Mouse (Mus musculus) kidney, embryonic 14.5 days (tissue): ENCODE measurements at regions not wholly inside any gene's neighbourhood (a gene's known extent, or its start where the extent isn't known, plus 50 kb on each side); places are given as distances from the start of the nearest gene placed in this dataset.

Experiments
- ATAC-seq: fragments of 200-750 bp; cut with Nextera tagmentation; 2 replicates; pipeline ENCODE4 v1.8.0; 2017; ENCODE audit warnings: moderate number of reproducible peaks, mild to moderate bottlenecking, moderate TSS enrichment, moderate library complexity; ENCODE audit not compliant: low FRiP score, low TSS enrichment
- H3K27ac ChIP-seq: fragments of 300-500 bp; sonication (generic); 2 replicates; pipeline ENCODE4 v1.5.1; 2014; ENCODE audit warnings: low read depth, mild to moderate bottlenecking, low read length, moderate library complexity, mixed read lengths
- H3K27me3 ChIP-seq: fragments of 300-500 bp; sonication (generic); 2 replicates; pipeline ENCODE4 v1.6.1; 2014; ENCODE audit warnings: mild to moderate bottlenecking, low read length; ENCODE audit not compliant: control insufficient read depth, insufficient read depth
- H3K36me3 ChIP-seq: fragments of 300-500 bp; sonication (generic); 2 replicates; pipeline ENCODE4 v1.6.1; 2014; ENCODE audit warnings: low read length, mixed read lengths; ENCODE audit not compliant: control insufficient read depth, insufficient read depth
- H3K4me1 ChIP-seq: fragments of 300-500 bp; sonication (generic); 2 replicates; pipeline ENCODE4 v1.6.1; 2014; ENCODE audit warnings: low read length, mixed read lengths; ENCODE audit not compliant: control insufficient read depth, insufficient read depth
- H3K4me2 ChIP-seq: fragments of 300-500 bp; sonication (generic); replicated peaks from 2 replicates; pipeline ENCODE4 v1.6.1; 2014; ENCODE audit warnings: low read depth, mild to moderate bottlenecking, low read length
- H3K4me3 ChIP-seq: fragments of 300-500 bp; sonication (generic); 2 replicates; pipeline ENCODE4 v1.5.1; 2014; ENCODE audit warnings: mild to moderate bottlenecking, low read length
- H3K9ac ChIP-seq: fragments of 300-500 bp; sonication (generic); 2 replicates; pipeline ENCODE4 v1.6.1; 2014; ENCODE audit warnings: low read depth, mild to moderate bottlenecking, low read length, moderate library complexity
- H3K9me3 ChIP-seq: fragments of 300-500 bp; sonication (generic); 2 replicates; pipeline ENCODE4 v1.6.1; 2016; ENCODE audit warnings: low read length; ENCODE audit not compliant: control insufficient read depth
- WGBS: fragments of 180-500 bp; shearing (Covaris S2); extraction: QIAGEN DNeasy Blood & Tissue Kit; methylation state at CpG from one replicate; pipeline ENCODE4 v1.1.7; 2014; 5-methylcytosine and 5-hydroxymethylcytosine counted together

DNA sequence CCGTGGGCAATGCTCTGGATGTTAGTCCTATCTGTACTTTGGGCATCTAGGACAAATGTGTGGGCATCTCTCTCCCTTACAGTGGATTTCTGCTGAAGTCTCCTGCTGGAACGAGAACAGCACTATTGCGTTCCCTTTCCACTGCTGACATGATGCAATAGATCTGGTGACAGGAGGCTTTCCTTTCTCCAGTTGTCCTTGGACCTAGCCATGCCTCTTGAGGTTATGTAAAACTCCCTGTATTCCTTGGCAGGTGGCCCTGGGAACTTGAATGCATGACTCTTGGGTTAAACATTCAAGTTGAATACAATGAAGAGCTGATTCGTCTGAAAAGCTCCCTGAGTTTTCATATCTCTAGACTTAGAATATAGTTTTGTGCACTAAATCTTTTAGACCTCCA lies 386.1 kb upstream of the A1bg start:
- WGBS, result 82% methylated on average over 4 of the region's 4 CpGs
- H3K4me1 ChIP-seq, result no peaks in the 10 kb centered on the region
- no peak overlapping the region for H3K4me2 ChIP-seq
- no peak overlapping the region for H3K9ac ChIP-seq
- H3K4me3 ChIP-seq, result no peak overlapping the region
- H3K27me3 ChIP-seq, result no peaks in the 10 kb centered on the region
- no peaks in the 10 kb centered on the region for H3K9me3 ChIP-seq
- no peak for ATAC-seq
- H3K36me3 ChIP-seq, result no peaks in the 10 kb centered on the region
- H3K27ac ChIP-seq, result no peak overlapping the region

- no peaks in the 10 kb centered on the region for H3K27me3 ChIP-seq
- no peaks in the 10 kb centered on the region for H3K36me3 ChIP-seq
- no peak overlapping the region for H3K4me2 ChIP-seq
- no peak overlapping the region for H3K9ac ChIP-seq
- H3K27ac ChIP-seq, result no peak overlapping the region
- no peaks in the 10 kb centered on the region for H3K9me3 ChIP-seq
- H3K4me3 ChIP-seq, result no peak overlapping the region
- no peak for ATAC-seq
- WGBS, result 72% methylated on average over 3 of the region's 3 CpGs
- no peaks in the 10 kb centered on the region for H3K4me1 ChIP-seq
Observed at GRCm38 (mm10) chr15:61304546-61304945, 381.7 kb upstream of the A1bg start.

DNA sequence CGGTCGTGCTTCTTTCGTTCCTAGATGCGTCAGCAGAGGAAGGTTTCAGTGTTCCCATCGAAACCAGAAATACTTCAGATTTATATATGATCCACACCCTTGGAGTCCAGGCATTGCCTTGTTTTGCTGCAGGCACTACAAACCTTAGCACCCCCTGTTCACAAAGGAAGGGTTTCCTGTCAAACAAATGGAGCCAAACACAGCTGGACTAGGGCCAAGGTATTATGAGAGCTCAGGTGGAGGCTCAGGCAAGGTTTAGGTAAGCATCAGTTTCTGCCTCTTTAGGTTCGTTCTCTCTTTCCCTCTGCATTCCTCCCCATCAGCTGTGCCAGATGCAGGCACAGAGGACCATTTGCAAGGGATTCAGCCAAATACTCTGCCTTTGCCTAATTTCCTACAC lies 377.0 kb upstream of the A1bg start:
- Histone ChIP-seq H3K4me1 (no peaks in the 10 kb centered on the region), H3K9me3 (no peaks in the 10 kb centered on the region), H3K9ac (no peak overlapping the region), H3K4me2 (no peak overlapping the region), H3K27me3 (no peaks in the 10 kb centered on the region), H3K27ac (no peak overlapping the region), H3K36me3 (no peaks in the 10 kb centered on the region), H3K4me3 (no peak overlapping the region)
- no peak for ATAC-seq
- 72% methylated on average over 6 of the region's 6 CpGs for WGBS

DNA sequence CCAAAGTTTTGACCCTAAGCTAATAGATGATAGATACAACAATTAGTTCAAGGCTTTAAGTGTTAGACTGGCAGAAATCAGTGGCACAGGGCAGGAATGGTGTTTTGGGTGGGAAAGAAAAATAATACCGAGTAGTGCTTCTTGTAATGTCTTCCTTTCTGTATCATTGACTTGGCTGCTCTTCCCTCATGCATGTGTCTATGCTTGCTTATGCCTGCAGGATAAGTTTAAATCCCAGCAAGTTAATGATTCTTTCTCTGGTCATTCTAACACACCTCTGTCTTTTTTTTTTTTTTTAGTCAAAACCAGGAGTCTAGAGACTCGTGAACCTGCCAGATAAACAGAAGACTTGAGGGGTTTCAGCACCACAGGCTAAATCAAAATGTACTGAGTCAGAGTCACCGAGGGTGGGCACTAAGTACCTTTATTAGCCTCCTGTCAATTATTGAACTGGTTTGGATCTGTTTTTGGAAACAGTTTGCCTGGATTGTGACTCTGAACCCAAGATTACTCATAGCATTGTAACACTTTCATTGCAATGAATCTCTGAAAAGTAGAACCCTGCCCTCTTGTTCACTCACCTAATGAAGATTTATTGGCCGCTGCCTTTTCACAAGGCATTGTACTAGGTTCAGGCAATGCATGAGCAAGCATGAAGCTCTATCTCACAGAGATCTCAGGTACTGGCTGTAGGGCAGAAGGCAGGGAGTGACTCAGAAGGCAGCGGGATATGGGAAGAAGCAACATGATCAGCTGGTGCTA lies 374.8 kb upstream of the A1bg start:
- Histone ChIP-seq H3K9me3 (no peaks in the 10 kb centered on the region), H3K27ac (no peak overlapping the region), H3K4me1 (no peaks in the 10 kb centered on the region), H3K27me3 (no peaks in the 10 kb centered on the region), H3K4me2 (no peak overlapping the region), H3K9ac (no peak overlapping the region), H3K4me3 (no peak overlapping the region), H3K36me3 (no peaks in the 10 kb centered on the region)
- ATAC-seq, result no peak
- 65% methylated on average over 5 of the region's 5 CpGs for WGBS

- Histone ChIP-seq H3K36me3 (no peaks in the 10 kb centered on the region), H3K9ac (no peak overlapping the region), H3K27ac (no peak overlapping the region), H3K27me3 (no peaks in the 10 kb centered on the region), H3K4me3 (no peak overlapping the region), H3K9me3 (no peaks in the 10 kb centered on the region), H3K4me2 (no peak overlapping the region), H3K4me1 (no peaks in the 10 kb centered on the region)
- WGBS, result 90% methylated on average over 2 of the region's 2 CpGs
- ATAC-seq, result no peak
Observed at GRCm38 (mm10) chr15:61294616-61295015, 371.8 kb upstream of the A1bg start.

GRCm38 (mm10) chr15:61294131-61294530 lies 371.3 kb upstream of the A1bg start:
- H3K36me3 ChIP-seq, result no peaks in the 10 kb centered on the region
- H3K27ac ChIP-seq, result no peak overlapping the region
- H3K4me2 ChIP-seq, result no peak overlapping the region
- WGBS, result 86% methylated on average over 4 of the region's 4 CpGs
- no peaks in the 10 kb centered on the region for H3K4me1 ChIP-seq
- H3K9me3 ChIP-seq, result no peaks in the 10 kb centered on the region
- no peak overlapping the region for H3K9ac ChIP-seq
- no peak overlapping the region for H3K4me3 ChIP-seq
- no peak for ATAC-seq
- H3K27me3 ChIP-seq, result no peaks in the 10 kb centered on the region

DNA sequence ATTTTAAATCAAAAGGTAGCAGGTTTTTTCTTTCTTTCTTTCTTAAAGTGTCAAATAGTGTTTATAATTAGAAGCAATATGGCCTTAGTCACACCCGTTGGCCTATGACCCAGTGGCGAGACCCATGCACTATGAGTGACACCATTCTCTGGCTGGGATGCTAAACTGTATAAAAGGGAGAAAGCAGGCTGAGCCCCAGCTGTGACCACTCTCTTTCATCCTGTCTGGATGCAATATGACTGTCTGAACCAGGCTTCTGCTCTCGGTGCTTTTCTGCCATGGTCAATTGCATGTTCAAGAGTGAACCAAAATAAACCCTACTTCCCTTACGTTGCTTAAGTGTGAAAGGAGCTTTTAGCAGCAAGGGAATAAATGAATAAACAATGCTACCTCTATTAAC lies 346.0 kb upstream of the A1bg start:
- Histone ChIP-seq H3K9me3 (no peaks in the 10 kb centered on the region), H3K4me3 (no peak overlapping the region), H3K9ac (no peak overlapping the region), H3K27me3 (no peaks in the 10 kb centered on the region), H3K36me3 (no peaks in the 10 kb centered on the region), H3K4me1 (no peaks in the 10 kb centered on the region), H3K4me2 (no peak overlapping the region), H3K27ac (no peak overlapping the region)
- ATAC-seq, result no peak
- 47% methylated on average over 4 of the region's 4 CpGs for WGBS

- Histone ChIP-seq H3K4me2 (no peak overlapping the region), H3K27me3 (no peaks in the 10 kb centered on the region), H3K4me1 (no peaks in the 10 kb centered on the region), H3K9me3 (no peaks in the 10 kb centered on the region), H3K27ac (no peak overlapping the region), H3K9ac (no peak overlapping the region), H3K4me3 (no peak overlapping the region), H3K36me3 (no peaks in the 10 kb centered on the region)
- ATAC-seq, result no peak
- WGBS, result 80% methylated on average over 2 of the region's 2 CpGs
Observed at GRCm38 (mm10) chr15:61259047-61259446, 336.2 kb upstream of the A1bg start.

- H3K27me3 ChIP-seq, result no peaks in the 10 kb centered on the region
- no peak overlapping the region for H3K27ac ChIP-seq
- H3K9me3 ChIP-seq, result no peaks in the 10 kb centered on the region
- H3K9ac ChIP-seq, result no peak overlapping the region
- H3K4me3 ChIP-seq, result no peak overlapping the region
- H3K36me3 ChIP-seq, result no peaks in the 10 kb centered on the region
- 67% methylated on average over 2 of the region's 2 CpGs for WGBS
- H3K4me1 ChIP-seq, result 0 out of 2 replicates have a peak, but pooled peaks cover 3% of the 10 kb centered on the region
- no peak overlapping the region for H3K4me2 ChIP-seq
- ATAC-seq, result no peak
Observed at GRCm38 (mm10) chr15:61244511-61244910, 321.7 kb upstream of the A1bg start.
